In genomic region chr15:13139662-13140061, GRCm38 (mm10) we compare ENCODE assay signal across 19 mouse cellular contexts. TPM values are rescaled to one million over a fixed set of nuclear protein-coding genes. Genes with fewer than 3 reads are reported as not detected.
"Had no signal": no experiment of that assay in that cellular context is flagged by ENCODE, and none has a peak within 500 bp of the region (broad histone marks: within the 10 kb centered on the region; RNA-seq: fewer than 3 reads in every experiment).

No protein-coding gene starts in this region.

- H3K4me2 ChIP-seq: limb, embryonic 12.5 days; limb, embryonic 15.5 days; liver, embryonic 11.5 days; lung, embryonic 14.5 days; midbrain, embryonic 13.5 days; neural tube, embryonic 12.5 days; stomach, embryonic 15.5 days had no signal

- DNase-seq: kidney, adult 2 months; kidney, postnatal 25 days; left cerebral cortex, postnatal 4 days; liver, postnatal 0 days; lung, embryonic 14.5 days; spleen, adult 18-20 months; thymus, postnatal 25 days had no signal

- H3K27ac ChIP-seq: kidney, postnatal 0 days; layer of hippocampus, adult 2 months; limb, embryonic 12.5 days; limb, embryonic 15.5 days; liver, embryonic 14.5 days; macrophage; midbrain, embryonic 13.5 days; neural tube, embryonic 12.5 days; stomach, embryonic 15.5 days had no signal

- H3K9me3 ChIP-seq: limb, embryonic 12.5 days; limb, embryonic 15.5 days; midbrain, embryonic 13.5 days; stomach, embryonic 15.5 days had no signal

- H3K36me3 ChIP-seq: limb, embryonic 12.5 days; limb, embryonic 15.5 days; neural tube, embryonic 12.5 days; stomach, embryonic 15.5 days had no signal

- H3K4me1 ChIP-seq: limb, embryonic 12.5 days; midbrain, embryonic 13.5 days; neural tube, embryonic 12.5 days; stomach, embryonic 15.5 days had no signal

- ATAC-seq: intestine, postnatal 0 days; liver, postnatal 0 days; lung, postnatal 0 days had no signal

- H3K4me3 ChIP-seq: layer of hippocampus, adult 2 months; limb, embryonic 12.5 days; limb, embryonic 15.5 days; midbrain, embryonic 13.5 days; neural tube, embryonic 12.5 days; stomach, embryonic 15.5 days had no signal

- H3K9ac ChIP-seq: limb, embryonic 12.5 days; limb, embryonic 15.5 days; liver, embryonic 14.5 days; liver, postnatal 0 days; lung, embryonic 14.5 days; midbrain, embryonic 13.5 days; neural tube, embryonic 12.5 days; stomach, embryonic 15.5 days had no signal

- H3K27me3 ChIP-seq: limb, embryonic 12.5 days; limb, embryonic 15.5 days; midbrain, embryonic 13.5 days; neural tube, embryonic 12.5 days; stomach, embryonic 15.5 days had no signal

RNA-seq across cellular contexts. Expression of gene Cdh6, which starts 33.8 kb away (rescaled TPM):
- polyA plus RNA-seq: macrophage had no signal
